Mouse (Mus musculus): Measurements from ENCODE around the gene Map4. TPM values are rescaled to one million over a fixed set of nuclear protein-coding genes. Genes with fewer than 3 reads are reported as not detected.

Map4 gene
- polyA plus RNA-seq (2014; fragmentation: Nextera tagmentation; extraction: Ambion mirVana): 64.9 and 93.6 TPM in 2 replicates

DNA sequence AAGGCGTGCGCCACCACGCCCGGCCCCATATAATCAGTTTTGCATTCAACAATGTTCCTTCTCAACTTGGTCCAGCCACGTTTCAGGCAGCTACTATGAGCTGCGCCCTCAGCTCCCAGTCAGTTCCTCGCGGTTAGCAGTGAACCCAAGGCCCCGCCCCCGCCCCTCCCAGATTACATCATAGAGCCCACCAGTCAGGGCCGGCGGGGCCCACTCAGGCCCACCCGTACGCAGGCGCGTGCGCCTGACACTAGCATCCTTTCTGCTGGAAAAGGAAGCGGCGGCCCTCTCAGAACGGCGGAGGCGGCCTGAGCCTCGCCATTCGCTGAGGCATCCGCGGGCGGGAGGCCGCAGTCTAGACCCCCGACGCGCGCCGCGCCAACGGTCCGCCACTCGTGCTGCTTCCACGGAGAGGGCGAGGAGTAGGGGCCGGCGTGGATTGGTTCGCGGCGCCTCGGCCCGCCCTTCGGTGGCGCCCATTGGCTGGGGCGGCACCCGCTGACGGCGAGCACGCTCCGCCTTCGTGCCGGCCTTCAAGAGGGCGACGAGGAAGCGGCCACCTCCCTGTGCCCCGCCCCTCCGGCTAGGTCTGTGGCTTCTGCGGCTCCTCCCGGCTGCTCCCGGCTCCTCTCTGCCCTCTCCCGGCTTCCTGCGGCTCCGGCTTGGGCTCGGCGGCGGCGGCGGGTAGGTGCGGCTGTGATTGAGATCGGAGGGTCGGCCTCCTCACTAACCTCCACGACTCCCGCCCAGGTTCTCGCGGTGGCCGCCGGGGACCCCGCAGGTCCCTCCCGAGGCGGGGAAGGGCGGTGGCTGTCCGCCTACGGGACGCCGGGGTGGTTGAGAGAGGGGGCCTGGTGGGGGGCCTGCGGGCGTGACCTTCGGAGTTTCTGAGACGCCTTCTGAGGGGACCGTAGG, at the start of gene Map4:
Map4 (plus strand) TSS at position 204 of the 915 bp plus-strand sequence.
- Histone ChIP-seq H3K4me2 (peak within 1 kb of the TSS; percentile 78), H3K9me3 (replicated peaks; ENCODE audit: control insufficient read depth, low read length) (no peaks in the 10 kb centered on the region), H3K27me3 (ENCODE audit: control insufficient read depth, insufficient read depth, low read length) (no peaks in the 10 kb centered on the region), H3K4me3 (ENCODE audit: low read depth, low read length) (peak within 1 kb of the TSS; percentile 69), H3K27ac (ENCODE audit: low read depth, low read length) (peak within 1 kb of the TSS; percentile 95), H3K9ac (ENCODE audit: low read depth, low read length) (peak within 1 kb of the TSS; percentile 90), H3K36me3 (ENCODE audit: control insufficient read depth, insufficient read depth, low read length) (no peaks in the 10 kb centered on the region), H3K4me1 (ENCODE audit: control insufficient read depth, insufficient read depth, low read length) (peaks cover 9% of the 10 kb centered on the region; the same call in 1 of the 2 replicates)
- WGBS (ENCODE audit: insufficient replicate concordance): under 1% methylated on average over 93 of the region's 94 CpGs
- peak; percentile 98 for ATAC-seq (replicated peaks; ENCODE audit: insufficient number of reproducible peaks, low FRiP score, low TSS enrichment)

DNA sequence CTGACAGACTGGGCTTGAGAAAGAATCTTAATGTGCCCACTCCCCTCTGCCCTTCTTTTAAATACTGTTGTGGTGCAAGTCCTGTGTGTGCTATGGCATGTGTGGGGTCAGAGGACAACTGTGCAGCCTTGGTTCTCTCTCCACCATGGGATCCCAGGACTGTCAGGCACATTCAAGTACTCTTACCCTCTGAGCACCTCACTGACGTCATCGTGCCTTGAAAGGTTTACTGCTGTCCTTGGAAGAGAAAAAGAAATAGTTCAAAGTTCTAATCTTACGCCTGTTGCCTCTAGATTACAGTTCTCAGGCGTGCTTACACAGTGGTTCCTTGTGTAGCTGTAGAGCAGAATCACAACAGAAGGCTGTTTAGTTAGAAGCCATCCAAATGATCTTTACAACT, 45.0 kb upstream of the Map4 start:
- WGBS (ENCODE audit: insufficient replicate concordance): 67% methylated on average over 4 of the region's 4 CpGs
- no peak overlapping the region for H3K27ac ChIP-seq (ENCODE audit: low read depth, low read length)
- H3K4me2 ChIP-seq: no peak overlapping the region
- no peak overlapping the region for H3K4me3 ChIP-seq (ENCODE audit: low read depth, low read length)
- H3K4me1 ChIP-seq (ENCODE audit: control insufficient read depth, insufficient read depth, low read length): no peaks in the 10 kb centered on the region
- no peak for ATAC-seq (replicated peaks; ENCODE audit: insufficient number of reproducible peaks, low FRiP score, low TSS enrichment)
- no peak overlapping the region for H3K9ac ChIP-seq (ENCODE audit: low read depth, low read length)
- no peaks in the 10 kb centered on the region for H3K27me3 ChIP-seq (ENCODE audit: control insufficient read depth, insufficient read depth, low read length)
- peaks cover 62% of the 10 kb centered on the region for H3K36me3 ChIP-seq (ENCODE audit: control insufficient read depth, insufficient read depth, low read length)
- no peaks in the 10 kb centered on the region for H3K9me3 ChIP-seq (replicated peaks; ENCODE audit: control insufficient read depth, low read length)

DNA sequence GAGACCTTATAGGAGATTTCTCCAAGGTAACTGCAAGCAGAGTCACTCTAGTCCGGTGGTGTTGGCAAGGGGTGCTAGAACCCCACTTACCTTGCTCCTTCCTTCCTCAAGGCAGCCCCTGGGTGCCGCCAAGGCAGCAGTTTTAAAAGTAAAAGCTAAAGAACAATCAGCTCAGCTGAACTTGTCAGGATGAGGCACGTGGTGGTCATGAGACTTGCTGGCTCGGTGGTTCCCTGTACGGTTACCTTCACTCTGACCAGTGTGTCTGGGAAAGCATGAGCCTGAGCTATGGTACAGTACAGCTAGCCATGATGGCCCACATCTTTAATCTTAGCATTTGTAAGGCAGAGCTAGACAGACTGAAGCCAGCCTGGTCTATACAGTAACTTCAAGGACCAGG, 43.9 kb upstream of the Map4 start:
- H3K27ac ChIP-seq (ENCODE audit: low read depth, low read length): no peak overlapping the region
- H3K9ac ChIP-seq (ENCODE audit: low read depth, low read length): no peak overlapping the region
- no peak overlapping the region for H3K4me2 ChIP-seq
- H3K27me3 ChIP-seq (ENCODE audit: control insufficient read depth, insufficient read depth, low read length): no peaks in the 10 kb centered on the region
- peaks cover 67% of the 10 kb centered on the region for H3K36me3 ChIP-seq (ENCODE audit: control insufficient read depth, insufficient read depth, low read length)
- H3K9me3 ChIP-seq (replicated peaks; ENCODE audit: control insufficient read depth, low read length): no peaks in the 10 kb centered on the region
- no peak for ATAC-seq (replicated peaks; ENCODE audit: insufficient number of reproducible peaks, low FRiP score, low TSS enrichment)
- WGBS (ENCODE audit: insufficient replicate concordance): 88% methylated on average over 5 of the region's 5 CpGs
- no peak overlapping the region for H3K4me3 ChIP-seq (ENCODE audit: low read depth, low read length)
- no peaks in the 10 kb centered on the region for H3K4me1 ChIP-seq (ENCODE audit: control insufficient read depth, insufficient read depth, low read length)

DNA sequence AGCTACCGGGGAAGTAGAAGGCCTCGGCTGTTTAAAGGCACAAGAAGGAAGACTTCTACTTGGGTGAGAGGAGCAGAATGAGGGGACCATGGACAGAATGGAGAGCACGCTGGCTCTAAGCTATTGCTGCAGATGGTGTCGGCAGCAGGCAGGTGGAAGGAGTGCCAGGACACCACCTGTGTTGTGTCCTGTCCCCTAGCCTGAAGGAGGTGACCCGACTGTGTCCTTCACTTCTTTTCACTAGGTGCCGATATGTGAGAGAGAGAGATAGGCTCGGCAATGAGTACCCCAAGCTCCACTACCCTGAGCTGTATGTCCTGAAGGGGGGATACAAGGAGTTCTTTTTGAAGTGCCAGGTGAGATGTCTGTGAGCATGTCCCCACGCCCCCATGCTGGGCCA, 39.8 kb upstream of the Map4 start:
- 85% methylated on average over 8 of the region's 8 CpGs for WGBS (ENCODE audit: insufficient replicate concordance)
- Histone ChIP-seq H3K27ac (ENCODE audit: low read depth, low read length) (no peak overlapping the region), H3K27me3 (ENCODE audit: control insufficient read depth, insufficient read depth, low read length) (no peaks in the 10 kb centered on the region), H3K9me3 (replicated peaks; ENCODE audit: control insufficient read depth, low read length) (no peaks in the 10 kb centered on the region), H3K9ac (ENCODE audit: low read depth, low read length) (no peak overlapping the region), H3K4me2 (no peak overlapping the region), H3K4me1 (ENCODE audit: control insufficient read depth, insufficient read depth, low read length) (peaks cover 4% of the 10 kb centered on the region; the same call in 1 of the 2 replicates), H3K36me3 (ENCODE audit: control insufficient read depth, insufficient read depth, low read length) (peaks cover 44% of the 10 kb centered on the region), H3K4me3 (ENCODE audit: low read depth, low read length) (no peak overlapping the region)
- no peak for ATAC-seq (replicated peaks; ENCODE audit: insufficient number of reproducible peaks, low FRiP score, low TSS enrichment)

DNA sequence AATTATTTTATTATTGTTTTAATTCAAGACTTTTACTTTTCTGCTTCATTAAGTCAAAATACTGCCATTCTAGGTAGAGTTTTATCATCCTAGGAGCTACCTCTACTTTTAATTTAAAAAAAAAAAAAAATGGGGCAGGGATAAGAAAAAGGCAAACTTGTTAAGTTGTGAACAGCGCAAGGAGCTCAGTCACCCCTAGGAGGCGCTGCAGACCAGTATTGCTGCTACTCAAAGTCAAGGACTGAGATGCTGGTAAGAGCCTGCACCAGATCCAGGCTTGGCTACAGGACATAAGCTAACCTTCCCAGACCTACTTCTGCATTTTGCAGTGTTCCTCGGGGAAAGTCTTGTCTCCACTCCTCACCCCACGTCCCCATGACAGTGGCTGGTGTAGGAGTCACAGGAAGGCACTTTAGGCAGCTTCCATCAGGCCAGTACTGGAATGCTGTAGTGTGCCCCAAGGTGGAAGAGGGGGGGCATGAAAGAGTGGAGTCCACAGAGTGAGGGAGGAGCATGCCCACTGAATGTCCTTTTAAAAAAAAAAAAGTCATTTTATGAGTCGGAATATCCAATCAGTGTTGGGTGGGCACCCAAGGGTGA, 38.5 kb upstream of the Map4 start:
- Histone ChIP-seq H3K9ac (ENCODE audit: low read depth, low read length) (no peak overlapping the region), H3K27ac (ENCODE audit: low read depth, low read length) (no peak overlapping the region), H3K9me3 (replicated peaks; ENCODE audit: control insufficient read depth, low read length) (no peaks in the 10 kb centered on the region), H3K4me3 (ENCODE audit: low read depth, low read length) (no peak overlapping the region), H3K4me1 (ENCODE audit: control insufficient read depth, insufficient read depth, low read length) (peaks cover 4% of the 10 kb centered on the region; the same call in 1 of the 2 replicates), H3K36me3 (ENCODE audit: control insufficient read depth, insufficient read depth, low read length) (peaks cover 41% of the 10 kb centered on the region), H3K4me2 (no peak overlapping the region), H3K27me3 (ENCODE audit: control insufficient read depth, insufficient read depth, low read length) (no peaks in the 10 kb centered on the region)
- ATAC-seq (replicated peaks; ENCODE audit: insufficient number of reproducible peaks, low FRiP score, low TSS enrichment): no peak
- 66% methylated on average over 5 of the region's 5 CpGs for WGBS (ENCODE audit: insufficient replicate concordance)

DNA sequence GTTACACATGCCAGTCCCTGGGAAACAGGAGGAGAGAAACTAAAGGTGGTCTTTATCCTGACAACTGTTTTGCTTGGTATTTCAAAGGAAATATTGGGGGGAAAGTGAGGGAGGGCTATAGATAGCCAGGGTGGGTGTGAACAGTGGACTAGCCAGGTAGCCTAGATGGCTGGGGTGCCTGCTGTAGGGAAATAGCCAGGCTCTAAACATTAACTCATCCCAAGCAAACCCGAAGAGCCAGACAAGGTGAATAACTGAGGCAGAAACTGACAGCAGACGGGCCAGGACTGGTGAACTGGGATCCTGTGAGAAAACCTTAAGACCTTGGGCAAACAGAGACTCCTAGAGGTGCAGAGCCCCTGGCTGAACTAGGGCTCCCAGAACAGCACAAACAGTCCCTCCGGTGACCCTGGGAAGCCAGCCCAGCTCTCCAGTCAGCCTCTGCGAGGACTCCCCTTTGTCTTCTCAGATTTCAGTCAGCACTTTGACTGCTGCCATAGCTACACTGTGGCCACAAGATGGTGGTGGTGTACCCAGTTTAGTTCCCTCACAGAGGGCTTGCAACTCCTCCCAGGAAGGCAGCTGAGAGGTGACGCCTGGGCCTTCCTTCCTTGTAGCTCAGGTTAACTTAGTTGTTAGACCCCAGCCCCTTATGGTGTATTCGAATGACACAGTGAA, 36.7 kb upstream of the Map4 start:
- H3K9ac ChIP-seq (ENCODE audit: low read depth, low read length): peak overlapping the region; percentile 22; the same call in 1 of the 2 replicates

DNA sequence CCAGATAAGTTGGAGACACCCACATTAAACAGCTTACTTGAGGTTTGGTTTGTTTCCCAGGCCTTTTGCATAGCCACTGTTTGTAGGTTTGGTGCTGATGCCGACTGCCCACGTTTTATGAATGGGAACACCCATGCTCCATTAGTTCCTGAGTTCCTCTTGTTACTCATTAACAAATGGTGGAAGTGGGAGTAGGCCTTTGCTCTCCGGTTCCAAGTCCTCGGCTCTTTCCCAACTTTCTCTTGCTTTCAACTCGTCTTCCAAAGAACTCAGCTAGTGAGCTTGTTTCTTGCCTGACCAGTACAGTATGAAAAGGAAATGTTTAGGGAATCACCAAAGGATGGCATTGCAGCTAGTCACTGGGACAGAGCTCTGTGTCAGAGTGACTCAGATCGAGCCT, 35.7 kb upstream of the Map4 start:
- Histone ChIP-seq H3K36me3 (ENCODE audit: control insufficient read depth, insufficient read depth, low read length) (peaks cover 30% of the 10 kb centered on the region), H3K9ac (ENCODE audit: low read depth, low read length) (no peak overlapping the region), H3K4me3 (ENCODE audit: low read depth, low read length) (no peak overlapping the region), H3K27ac (ENCODE audit: low read depth, low read length) (no peak overlapping the region), H3K9me3 (replicated peaks; ENCODE audit: control insufficient read depth, low read length) (no peaks in the 10 kb centered on the region), H3K27me3 (ENCODE audit: control insufficient read depth, insufficient read depth, low read length) (no peaks in the 10 kb centered on the region), H3K4me1 (ENCODE audit: control insufficient read depth, insufficient read depth, low read length) (peaks cover 7% of the 10 kb centered on the region; the same call in 1 of the 2 replicates), H3K4me2 (no peak overlapping the region)
- 85% methylated on average over 6 of the region's 6 CpGs for WGBS (ENCODE audit: insufficient replicate concordance)
- ATAC-seq (replicated peaks; ENCODE audit: insufficient number of reproducible peaks, low FRiP score, low TSS enrichment): no peak

More for the DNA sequence above, 36.7 kb upstream of the Map4 start:
- H3K27me3 ChIP-seq (ENCODE audit: control insufficient read depth, insufficient read depth, low read length): no peaks in the 10 kb centered on the region
- no peaks in the 10 kb centered on the region for H3K9me3 ChIP-seq (replicated peaks; ENCODE audit: control insufficient read depth, low read length)
- H3K36me3 ChIP-seq (ENCODE audit: control insufficient read depth, insufficient read depth, low read length): peaks cover 40% of the 10 kb centered on the region
- peak; percentile 69 for ATAC-seq (replicated peaks; ENCODE audit: insufficient number of reproducible peaks, low FRiP score, low TSS enrichment)
- H3K4me3 ChIP-seq (ENCODE audit: low read depth, low read length): no peak overlapping the region
- no peak overlapping the region for H3K4me2 ChIP-seq
- peak overlapping the region; percentile 22; the same call in 1 of the 2 replicates for H3K27ac ChIP-seq (ENCODE audit: low read depth, low read length)
- peaks cover 6% of the 10 kb centered on the region; the same call in 1 of the 2 replicates for H3K4me1 ChIP-seq (ENCODE audit: control insufficient read depth, insufficient read depth, low read length)
- WGBS (ENCODE audit: insufficient replicate concordance): 22% methylated on average over 6 of the region's 6 CpGs

Data from heart, embryonic 11.5 days (tissue).